Mouse (Mus musculus): ENCODE measurements around the gene Treml4.

- TF ChIP-seq CTCF (IDR thresholded peaks at IDR 0.05; ENCODE audit: low read depth, low read length) (no peak), POLR2A (IDR thresholded peaks at IDR 0.05; ENCODE audit: borderline replicate concordance, low read depth, low read length) (no peak)
Observed at GRCm38 (mm10) chr17:48250631-48251030, 13.5 kb upstream of the Treml4 start.
